Mouse (Mus musculus) embryonic facial prominence, embryonic 12.5 days (tissue): Measurements from ENCODE around the gene Gmpr. TPM values are rescaled to one million over a fixed set of nuclear protein-coding genes. Genes with fewer than 3 reads are reported as not detected.

Experiments
- ATAC-seq: fragments of 200-750 bp; cut with Nextera tagmentation; 2 replicates; pipeline ENCODE4 v1.8.0; 2017; ENCODE audit not compliant: insufficient number of reproducible peaks, insufficient read depth, low FRiP score, low TSS enrichment
- H3K27ac ChIP-seq: fragments of 300-500 bp; sonication (generic); 2 replicates; pipeline ENCODE4 v1.5.1; 2016; ENCODE audit warnings: mild to moderate bottlenecking
- H3K27me3 ChIP-seq: fragments of 300-500 bp; sonication (generic); 2 replicates; pipeline ENCODE4 v1.6.1; 2016; ENCODE audit warnings: mild to moderate bottlenecking, moderate library complexity
- H3K36me3 ChIP-seq: fragments of 300-500 bp; sonication (generic); 2 replicates; pipeline ENCODE4 v1.6.1; 2016; ENCODE audit warnings: mild to moderate bottlenecking
- H3K4me1 ChIP-seq: fragments of 300-500 bp; sonication (generic); 2 replicates; pipeline ENCODE4 v1.6.1; 2016
- H3K4me2 ChIP-seq: fragments of 300-500 bp; sonication (generic); replicated peaks from 2 replicates; pipeline ENCODE4 v1.6.1; 2016; ENCODE audit warnings: mild to moderate bottlenecking, moderate library complexity
- H3K4me3 ChIP-seq: fragments of 300-500 bp; sonication (generic); 2 replicates; pipeline ENCODE4 v1.5.1; 2016; ENCODE audit warnings: mild to moderate bottlenecking
- H3K9ac ChIP-seq: fragments of 300-500 bp; sonication (generic); 2 replicates; pipeline ENCODE4 v1.6.1; 2016; ENCODE audit warnings: mild to moderate bottlenecking, moderate library complexity
- H3K9me3 ChIP-seq: fragments of 300-500 bp; sonication (generic); 2 replicates; pipeline ENCODE4 v1.6.1; 2016; ENCODE audit warnings: mild to moderate bottlenecking, moderate library complexity
- WGBS: fragments of 180-500 bp; shearing (Covaris S2); methylation state at CpG from one replicate; pipeline ENCODE4 v1.1.7; 2016; 5-methylcytosine and 5-hydroxymethylcytosine counted together
- polyA plus RNA-seq: library from polyadenylated mRNA; unstranded; fragments of >200 nt; fragmentation: Nextera tagmentation; extraction: Ambion mirVana; gene quantifications from 2 replicates; pipeline ENCODE4 v1.2.1, GENCODE M21; 2016

The Gmpr gene
- polyA plus RNA-seq, 1 experiment from 2014 or later = 21.4 TPM

DNA sequence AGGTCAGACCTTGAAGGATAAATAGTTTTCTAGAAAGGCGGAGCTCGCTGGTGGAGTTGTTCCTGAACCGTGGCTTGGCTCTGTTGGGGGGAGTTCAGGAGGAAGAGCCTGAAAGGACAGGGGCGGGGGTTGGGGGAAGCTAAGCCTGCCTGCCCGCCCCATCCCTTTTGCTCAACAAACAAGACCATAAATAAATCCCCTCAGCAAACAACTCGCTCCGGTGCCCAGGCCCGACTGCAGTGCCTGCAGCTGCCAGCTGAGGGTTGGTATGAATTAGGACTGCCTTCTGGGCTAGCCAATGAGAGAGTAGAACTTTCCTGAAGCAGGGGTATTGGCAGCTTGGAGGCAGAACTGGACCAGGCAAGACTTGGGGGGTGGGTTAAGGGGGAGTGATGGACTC lies 1.3 kb downstream of the Gmpr start:
- H3K4me3 ChIP-seq = peak overlapping the region; percentile 55
- no peak overlapping the region for H3K27ac ChIP-seq
- 0 out of 2 replicates have a peak, but pooled peaks cover 15% of the 10 kb centered on the region for H3K27me3 ChIP-seq
- H3K36me3 ChIP-seq = no peaks in the 10 kb centered on the region
- ATAC-seq = no peak
- WGBS = 4% methylated on average over 8 of the region's 8 CpGs
- H3K9ac ChIP-seq = 0 out of 2 replicates have a peak overlapping the region, but pooled peaks have one; percentile 2
- no peaks in the 10 kb centered on the region for H3K9me3 ChIP-seq
- peaks cover 22% of the 10 kb centered on the region for H3K4me1 ChIP-seq
- peak overlapping the region; percentile 95 for H3K4me2 ChIP-seq

DNA sequence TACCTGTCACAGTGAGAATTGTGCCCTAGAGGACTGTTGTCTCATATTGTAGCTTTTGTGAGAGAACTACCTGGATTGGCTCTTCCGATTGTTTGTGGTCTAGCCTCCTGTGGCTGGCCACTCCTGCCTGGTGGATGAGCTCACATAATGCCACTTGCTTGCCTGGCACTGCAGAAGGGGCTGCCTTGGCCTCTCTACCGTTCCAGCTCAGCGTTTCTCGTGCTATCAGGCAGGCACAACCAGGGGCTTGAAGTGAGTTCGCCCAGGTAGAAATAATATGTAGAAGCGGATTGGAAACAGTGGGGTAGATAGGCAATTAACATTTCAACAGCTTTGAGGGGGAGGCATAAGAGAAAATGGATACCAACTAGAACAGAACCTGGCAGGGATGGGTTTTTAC lies 2.1 kb downstream of the Gmpr start:
- 0 out of 2 replicates have a peak, but pooled peaks cover 15% of the 10 kb centered on the region for H3K27me3 ChIP-seq
- H3K4me1 ChIP-seq = peaks cover 22% of the 10 kb centered on the region
- H3K36me3 ChIP-seq = no peaks in the 10 kb centered on the region
- H3K4me2 ChIP-seq = no peak overlapping the region
- WGBS = 69% methylated on average over 6 of the region's 6 CpGs
- H3K4me3 ChIP-seq = no peak overlapping the region
- no peak overlapping the region for H3K9ac ChIP-seq
- H3K27ac ChIP-seq = no peak overlapping the region
- H3K9me3 ChIP-seq = no peaks in the 10 kb centered on the region
- ATAC-seq = no peak

DNA sequence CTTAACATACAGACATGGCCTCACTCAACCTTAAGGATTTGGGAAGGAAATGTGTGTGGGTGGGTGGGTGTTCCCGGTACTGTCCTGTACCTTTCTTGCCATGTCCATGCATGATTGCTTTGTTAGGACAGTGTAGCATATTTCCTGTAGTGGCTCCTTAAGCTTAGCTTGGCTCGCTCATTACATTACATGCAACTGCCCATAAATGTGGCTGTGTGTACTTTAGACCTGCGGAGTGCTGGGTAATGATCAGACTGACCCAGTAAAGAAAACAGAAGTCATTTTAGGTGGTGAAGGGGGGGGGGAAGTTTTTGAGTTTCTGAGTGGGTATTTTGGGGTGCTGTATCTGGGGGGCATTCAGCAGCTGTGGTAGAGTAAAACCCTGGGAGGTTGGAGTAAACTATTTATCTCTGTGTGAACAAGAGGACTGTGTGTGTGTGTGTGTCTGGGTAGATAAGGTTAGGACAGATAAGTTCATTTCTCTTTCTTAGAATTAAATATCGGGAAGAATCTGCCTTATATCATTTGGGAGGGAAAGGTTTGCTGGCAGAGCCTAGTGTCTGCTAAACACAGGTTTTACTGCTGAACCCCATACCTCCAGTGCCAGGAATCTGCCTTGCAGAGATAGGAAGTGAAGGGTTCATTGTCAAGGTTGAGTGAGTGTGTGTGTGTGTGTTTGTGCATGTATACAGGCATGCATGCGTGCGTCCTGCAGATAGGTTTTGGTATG lies 4.6 kb downstream of the Gmpr start:
- Histone ChIP-seq H3K36me3 (no peaks in the 10 kb centered on the region), H3K9me3 (no peaks in the 10 kb centered on the region), H3K27ac (no peak overlapping the region), H3K27me3 (0 out of 2 replicates have a peak, but pooled peaks cover 15% of the 10 kb centered on the region), H3K4me1 (peaks cover 39% of the 10 kb centered on the region), H3K4me2 (no peak overlapping the region), H3K4me3 (no peak overlapping the region), H3K9ac (no peak overlapping the region)
- ATAC-seq = no peak
- WGBS = 85% methylated on average over 6 of the region's 6 CpGs

DNA sequence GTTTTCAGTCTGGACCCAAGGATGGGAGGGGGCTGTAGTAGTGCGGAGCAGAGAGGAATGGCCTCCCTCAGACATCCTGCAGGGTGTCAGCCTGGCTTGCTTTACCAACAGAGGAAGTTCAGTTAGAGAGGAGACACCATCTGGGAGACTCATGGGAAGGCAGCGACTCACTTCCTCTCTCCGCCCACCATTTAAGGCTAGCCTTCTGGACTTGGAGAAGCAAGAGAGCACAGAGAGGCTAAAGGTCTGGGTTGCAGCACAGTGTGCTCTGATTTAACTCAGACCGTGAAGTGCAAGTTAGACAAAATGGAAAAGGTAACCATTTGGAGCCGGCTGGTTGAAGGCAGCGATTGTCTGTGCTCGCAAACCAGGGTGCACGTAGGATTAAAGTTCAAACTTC lies 5.3 kb downstream of the Gmpr start:
- Histone ChIP-seq H3K36me3 (no peaks in the 10 kb centered on the region), H3K9me3 (no peaks in the 10 kb centered on the region), H3K4me3 (no peak overlapping the region), H3K4me2 (no peak overlapping the region), H3K4me1 (peaks cover 45% of the 10 kb centered on the region), H3K27ac (0 out of 2 replicates have a peak overlapping the region, but pooled peaks have one; percentile 2), H3K9ac (no peak overlapping the region), H3K27me3 (0 out of 2 replicates have a peak, but pooled peaks cover 15% of the 10 kb centered on the region)
- no peak for ATAC-seq
- WGBS = 68% methylated on average over 8 of the region's 8 CpGs

DNA sequence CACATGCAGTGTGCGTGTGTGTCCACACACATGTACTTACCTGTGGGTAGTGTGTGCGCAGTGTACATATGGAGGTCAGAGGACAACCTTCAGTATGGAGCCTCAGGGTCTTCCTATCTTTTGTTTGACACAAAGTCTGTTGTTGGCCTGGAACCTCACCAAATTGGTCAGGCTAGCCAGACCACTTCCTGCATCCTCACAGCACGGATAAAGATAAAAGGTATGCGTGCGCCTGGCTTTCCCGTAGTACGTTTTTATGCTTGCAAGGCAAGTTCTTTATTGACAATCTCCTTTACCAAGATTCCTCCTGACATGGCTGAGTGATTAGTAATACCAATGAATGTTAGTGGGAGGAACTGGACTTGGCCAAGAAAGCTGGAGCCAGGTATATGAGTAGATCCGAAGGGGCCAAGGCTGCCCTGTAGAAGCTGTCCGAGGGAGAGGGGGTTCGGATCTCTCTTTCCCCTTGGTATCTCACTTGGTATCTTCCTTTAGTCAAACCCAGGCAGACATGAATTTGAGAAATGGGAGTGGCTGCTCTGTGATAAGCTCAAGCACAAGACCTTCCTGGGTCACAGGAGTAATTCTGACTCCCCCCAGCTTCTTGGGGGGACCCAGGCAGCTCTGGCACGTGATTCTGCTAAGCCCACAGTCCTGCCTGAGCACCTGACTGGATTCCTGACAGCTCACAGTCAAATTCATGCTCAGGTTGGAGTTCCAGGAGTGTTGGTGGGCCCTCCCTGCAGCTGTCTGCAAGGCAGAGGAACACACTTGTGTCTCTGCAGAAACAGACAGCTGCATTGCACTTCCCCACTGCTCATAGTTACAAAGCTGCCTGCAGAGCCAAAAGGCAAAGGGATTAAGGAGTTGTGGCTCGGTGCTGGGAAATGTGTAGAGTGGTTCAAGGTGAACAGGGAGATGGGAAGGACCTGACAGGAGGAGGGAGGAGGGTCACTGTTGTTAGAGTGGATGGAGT lies 6.1 kb downstream of the Gmpr start:
- 0 out of 2 replicates have a peak overlapping the region, but pooled peaks have one; percentile 11 for H3K27ac ChIP-seq
- 0 out of 2 replicates have a peak, but pooled peaks cover 14% of the 10 kb centered on the region for H3K27me3 ChIP-seq
- H3K9me3 ChIP-seq = no peaks in the 10 kb centered on the region
- H3K4me3 ChIP-seq = no peak overlapping the region
- no peak for ATAC-seq
- H3K4me2 ChIP-seq = no peak overlapping the region
- 77% methylated on average over 12 of the region's 12 CpGs for WGBS
- no peak overlapping the region for H3K9ac ChIP-seq
- H3K36me3 ChIP-seq = no peaks in the 10 kb centered on the region
- H3K4me1 ChIP-seq = peaks cover 44% of the 10 kb centered on the region

DNA sequence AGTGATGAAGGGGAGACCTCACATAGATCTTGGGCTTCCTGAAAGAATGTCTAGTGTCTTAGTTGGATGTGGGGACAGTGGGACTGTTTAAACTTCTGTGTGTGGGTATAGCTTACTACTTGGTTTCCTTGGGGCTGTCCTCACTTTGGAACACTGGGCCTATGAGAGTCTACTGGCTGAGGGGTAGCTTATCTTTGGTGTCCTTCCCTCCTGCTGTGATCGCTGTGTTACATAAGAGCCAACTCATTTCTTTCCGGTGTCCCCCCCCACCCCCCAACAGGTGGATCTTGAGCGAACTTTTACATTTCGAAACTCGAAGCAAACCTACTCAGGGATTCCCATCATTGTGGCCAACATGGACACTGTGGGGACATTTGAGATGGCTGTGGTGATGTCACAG lies 6.9 kb downstream of the Gmpr start:
- Histone ChIP-seq H3K27ac (no peak overlapping the region), H3K9me3 (no peaks in the 10 kb centered on the region), H3K4me2 (no peak overlapping the region), H3K4me1 (peaks cover 39% of the 10 kb centered on the region), H3K36me3 (no peaks in the 10 kb centered on the region), H3K27me3 (0 out of 2 replicates have a peak, but pooled peaks cover 8% of the 10 kb centered on the region), H3K4me3 (no peak overlapping the region), H3K9ac (no peak overlapping the region)
- WGBS = 92% methylated on average over 5 of the region's 5 CpGs
- no peak for ATAC-seq

DNA sequence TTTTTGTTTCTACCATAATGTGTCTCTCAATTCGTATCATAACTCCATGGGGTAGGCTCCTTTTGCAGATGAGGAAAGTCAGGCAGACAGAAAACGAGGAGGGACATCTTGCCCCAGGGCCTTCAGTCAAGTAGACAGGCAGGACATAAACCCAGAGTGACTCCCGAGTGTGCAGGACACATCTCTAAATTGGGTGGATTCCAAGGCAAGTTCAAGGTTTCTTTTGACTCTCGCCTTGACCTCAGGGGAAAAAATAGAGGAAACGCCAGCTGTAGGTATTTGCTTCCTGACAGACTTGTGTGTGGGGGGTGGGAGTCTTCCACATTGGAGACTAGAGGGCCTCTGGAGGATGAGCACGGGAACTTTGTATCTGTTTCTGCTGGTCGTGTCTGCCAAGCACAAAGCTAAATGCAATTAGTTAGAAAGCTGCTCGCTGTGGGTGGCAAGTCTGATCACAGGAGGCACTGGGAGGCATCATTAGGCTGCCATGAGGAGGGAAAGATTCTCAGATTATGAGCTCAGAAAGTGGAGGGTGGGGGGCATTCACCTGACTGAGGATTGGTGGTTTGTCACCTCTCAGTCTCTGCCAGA lies 7.7 kb downstream of the Gmpr start:
- H3K4me3 ChIP-seq = no peak overlapping the region
- H3K4me2 ChIP-seq = no peak overlapping the region
- WGBS = 33% methylated on average over 8 of the region's 8 CpGs
- no peak overlapping the region for H3K9ac ChIP-seq
- H3K9me3 ChIP-seq = no peaks in the 10 kb centered on the region
- peaks cover 39% of the 10 kb centered on the region for H3K4me1 ChIP-seq
- H3K27me3 ChIP-seq = no peaks in the 10 kb centered on the region
- no peak for ATAC-seq
- H3K36me3 ChIP-seq = no peaks in the 10 kb centered on the region
- H3K27ac ChIP-seq = no peak overlapping the region

DNA sequence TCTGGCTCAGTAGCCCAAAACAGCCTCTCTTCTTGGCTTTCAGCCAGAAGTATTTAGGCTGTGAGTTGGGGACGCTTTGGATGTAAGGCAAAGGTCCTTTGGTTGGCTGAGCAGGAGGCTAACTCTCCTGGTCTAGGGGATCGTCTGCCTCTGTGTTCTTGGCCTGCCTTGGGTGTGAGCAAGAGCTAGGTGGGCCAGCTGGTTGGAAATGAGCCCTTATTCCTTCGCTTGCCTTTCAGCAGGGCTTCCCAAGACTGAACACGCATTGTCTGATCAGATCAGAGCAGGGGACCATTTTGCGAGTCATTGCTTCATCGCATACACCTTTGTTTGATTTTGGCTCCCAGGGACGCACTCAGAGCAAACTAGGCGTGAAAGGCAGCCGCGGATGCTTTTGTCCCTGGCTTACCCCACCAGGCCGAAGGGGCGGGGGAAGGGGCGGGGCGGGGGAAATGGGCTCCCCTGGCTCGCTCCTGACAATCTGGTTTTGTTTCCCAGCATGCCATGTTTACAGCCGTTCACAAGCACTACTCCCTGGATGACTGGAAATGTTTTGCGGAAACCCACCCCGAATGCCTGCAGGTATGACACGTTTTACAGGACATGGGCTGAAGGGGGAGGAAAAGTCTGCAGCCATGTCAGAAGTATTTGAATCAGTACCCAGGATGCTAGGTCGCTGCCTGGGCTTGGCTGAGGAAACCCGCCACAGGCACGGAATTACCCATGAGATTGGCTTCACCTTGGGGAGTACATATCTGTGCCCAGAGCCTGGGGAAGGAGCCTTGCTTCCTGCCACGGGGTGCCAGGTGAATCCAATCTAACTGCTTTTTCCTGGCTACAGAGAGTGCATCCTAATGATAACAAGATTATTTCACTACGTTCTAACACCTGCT lies 9.5 kb downstream of the Gmpr start:
- H3K27ac ChIP-seq = peak overlapping the region; percentile 67
- peak overlapping the region; percentile 50; the same call in 1 of the 2 replicates for H3K9ac ChIP-seq

DNA sequence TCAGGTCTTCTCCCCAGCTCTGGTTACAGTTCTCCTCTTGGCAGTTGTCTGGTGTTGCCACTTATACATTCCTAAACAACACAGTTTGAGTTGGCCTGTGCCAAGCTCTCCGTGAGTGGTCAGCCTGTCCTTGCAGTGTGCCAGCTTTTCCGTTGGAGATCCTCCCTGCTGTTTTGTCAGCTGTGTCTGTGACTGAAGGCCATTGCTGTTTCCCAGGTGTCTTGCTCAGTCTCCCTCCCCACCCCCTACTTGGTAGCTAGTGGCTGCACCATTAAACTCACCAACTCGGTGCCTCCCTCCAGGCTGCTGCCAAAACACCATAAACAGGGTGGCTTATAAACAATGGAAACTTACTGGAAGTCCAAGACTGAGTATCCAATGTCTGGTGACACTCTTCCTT lies 17.1 kb downstream of the Gmpr start:
- H3K27me3 ChIP-seq = no peaks in the 10 kb centered on the region
- H3K9me3 ChIP-seq = no peaks in the 10 kb centered on the region
- H3K36me3 ChIP-seq = no peaks in the 10 kb centered on the region
- H3K27ac ChIP-seq = no peak overlapping the region
- H3K4me2 ChIP-seq = no peak overlapping the region
- no peaks in the 10 kb centered on the region for H3K4me1 ChIP-seq
- ATAC-seq = no peak
- H3K4me3 ChIP-seq = no peak overlapping the region
- 57% methylated on average over 3 of the region's 3 CpGs for WGBS
- H3K9ac ChIP-seq = no peak overlapping the region

More for the DNA sequence above, 9.5 kb downstream of the Gmpr start:
- H3K27me3 ChIP-seq = no peaks in the 10 kb centered on the region
- peak overlapping the region; percentile 24 for H3K4me3 ChIP-seq
- H3K9me3 ChIP-seq = no peaks in the 10 kb centered on the region
- H3K4me1 ChIP-seq = peaks cover 33% of the 10 kb centered on the region
- no peaks in the 10 kb centered on the region for H3K36me3 ChIP-seq
- peak overlapping the region; percentile 56 for H3K4me2 ChIP-seq
- WGBS = 5% methylated on average over 24 of the region's 24 CpGs
- ATAC-seq = peak; percentile 48

DNA sequence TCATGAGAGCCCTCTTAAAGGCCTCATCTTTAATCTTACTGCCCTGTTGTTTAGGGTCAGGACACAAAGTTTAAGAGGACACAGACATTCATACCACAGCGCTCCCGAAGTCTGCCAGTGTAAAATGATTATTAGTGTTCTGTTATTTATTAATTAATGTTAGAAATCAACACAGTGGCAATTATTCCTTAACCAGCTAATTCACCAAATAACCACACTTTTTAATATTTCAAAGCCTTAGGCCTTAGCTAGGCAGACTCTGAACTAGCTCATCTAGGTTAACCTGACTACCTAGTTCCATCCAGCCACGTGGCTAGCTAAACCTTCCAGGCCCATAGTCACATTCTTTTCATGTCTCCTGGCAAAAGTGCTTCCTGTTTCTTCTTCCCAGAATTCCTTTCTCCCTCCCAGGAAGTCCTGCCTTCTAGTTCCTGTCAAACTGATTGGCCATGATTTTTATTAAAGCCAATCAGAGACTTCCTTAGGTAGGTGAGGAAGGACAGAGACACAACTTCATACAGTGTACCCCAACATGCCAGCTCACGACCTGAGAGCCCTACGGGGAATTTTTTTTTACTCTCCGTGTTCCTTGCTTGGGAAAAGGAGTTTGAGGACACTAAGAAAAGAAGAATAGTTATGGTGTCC lies 17.7 kb downstream of the Gmpr start:
- ATAC-seq = no peak
- Histone ChIP-seq H3K27ac (no peak overlapping the region), H3K27me3 (no peaks in the 10 kb centered on the region), H3K9ac (no peak overlapping the region), H3K9me3 (no peaks in the 10 kb centered on the region), H3K36me3 (no peaks in the 10 kb centered on the region), H3K4me2 (no peak overlapping the region), H3K4me3 (no peak overlapping the region), H3K4me1 (no peaks in the 10 kb centered on the region)
- 92% methylated on average over 6 of the region's 6 CpGs for WGBS
